In genomic region chr11:75051239-75051638, GRCm38 (mm10) we compare ENCODE assay signal across 12 mouse cellular contexts.
DNase-seq lines count a peak whose midpoint lies in the region; ATAC-seq lines count a peak whose summit lies in the region.
"Had no signal": no experiment of that assay in that cellular context is flagged by ENCODE, and none has a peak within 500 bp of the region (broad histone marks: within the 10 kb centered on the region; RNA-seq: fewer than 3 reads in every experiment).

No protein-coding gene starts in this region.

- ATAC-seq in hindbrain, embryonic 12.5 days (ENCODE audit: low FRiP score) = no peak
- ATAC-seq in hindbrain, embryonic 11.5 days (ENCODE audit: low FRiP score) = no peak
- no peak for ATAC-seq in embryonic facial prominence, embryonic 11.5 days (replicated peaks; ENCODE audit: insufficient number of reproducible peaks, low FRiP score, low TSS enrichment, low read depth)
- peak; percentile 36 for ATAC-seq in liver, embryonic 11.5 days (replicated peaks; ENCODE audit: low FRiP score)
- ATAC-seq: forebrain, embryonic 16.5 days had no signal

- H3K4me2 ChIP-seq in hindbrain, embryonic 12.5 days (replicated peaks) = no peak overlapping the region
- no peak overlapping the region for H3K4me2 ChIP-seq in hindbrain, embryonic 11.5 days (replicated peaks; ENCODE audit: low read depth, low read length)
- peak overlapping the region; percentile 2; the same call in 1 of the 2 replicates for H3K4me2 ChIP-seq in embryonic facial prominence, embryonic 11.5 days (ENCODE audit: low read depth, low read length)
- peak overlapping the region; percentile 10; the same call in 1 of the 2 replicates for H3K4me2 ChIP-seq in liver, embryonic 11.5 days

- H3K4me3 ChIP-seq in hindbrain, embryonic 12.5 days = no peak overlapping the region
- H3K4me3 ChIP-seq in hindbrain, embryonic 11.5 days (ENCODE audit: low read depth, low read length) = no peak overlapping the region
- no peak overlapping the region for H3K4me3 ChIP-seq in embryonic facial prominence, embryonic 11.5 days (ENCODE audit: low read depth, low read length)
- no peak overlapping the region for H3K4me3 ChIP-seq in liver, embryonic 11.5 days (ENCODE audit: low read depth, low read length)
- H3K4me3 ChIP-seq in midbrain, embryonic 10.5 days = no peak overlapping the region

- 75% methylated on average over 1 of the region's 1 CpGs for WGBS in hindbrain, embryonic 12.5 days
- 50% methylated on average over 1 of the region's 1 CpGs for WGBS in hindbrain, embryonic 11.5 days
- 28% methylated on average over 1 of the region's 1 CpGs for WGBS in embryonic facial prominence, embryonic 11.5 days
- 67% methylated on average over 1 of the region's 1 CpGs for WGBS in liver, embryonic 11.5 days
- 75% methylated on average over 1 of the region's 1 CpGs for WGBS in midbrain, embryonic 10.5 days

- peaks cover 10% of the 10 kb centered on the region for H3K36me3 ChIP-seq in hindbrain, embryonic 12.5 days
- no peaks in the 10 kb centered on the region for H3K36me3 ChIP-seq in hindbrain, embryonic 11.5 days (ENCODE audit: control insufficient read depth, insufficient read depth, low read length)
- no peaks in the 10 kb centered on the region; the same call in 1 of the 2 replicates for H3K36me3 ChIP-seq in embryonic facial prominence, embryonic 11.5 days (replicated peaks; ENCODE audit: control insufficient read depth, insufficient read depth, low read depth, low read length)
- no peaks in the 10 kb centered on the region; the same call in 1 of the 2 replicates for H3K36me3 ChIP-seq in liver, embryonic 11.5 days (ENCODE audit: control insufficient read depth, insufficient read depth, low read length)
- H3K36me3 ChIP-seq in midbrain, embryonic 10.5 days = peaks cover 77% of the 10 kb centered on the region

- H3K9ac ChIP-seq in hindbrain, embryonic 12.5 days = no peak overlapping the region
- no peak overlapping the region for H3K9ac ChIP-seq in hindbrain, embryonic 11.5 days (ENCODE audit: low read depth, low read length)
- no peak overlapping the region for H3K9ac ChIP-seq in embryonic facial prominence, embryonic 11.5 days (replicated peaks; ENCODE audit: low read length)
- H3K9ac ChIP-seq in liver, embryonic 11.5 days (ENCODE audit: low read depth, low read length) = no peak overlapping the region

- peaks cover 18% of the 10 kb centered on the region for H3K4me1 ChIP-seq in hindbrain, embryonic 12.5 days
- H3K4me1 ChIP-seq in hindbrain, embryonic 11.5 days (replicated peaks; ENCODE audit: control insufficient read depth, insufficient read depth, low read length) = no peaks in the 10 kb centered on the region; the same call in 1 of the 2 replicates
- H3K4me1 ChIP-seq in embryonic facial prominence, embryonic 11.5 days (ENCODE audit: control insufficient read depth, insufficient read depth, low read length) = peaks cover 12% of the 10 kb centered on the region
- H3K4me1 ChIP-seq in liver, embryonic 11.5 days (replicated peaks; ENCODE audit: control insufficient read depth, insufficient read depth, low read length) = peaks cover 39% of the 10 kb centered on the region
- no peaks in the 10 kb centered on the region for H3K4me1 ChIP-seq in midbrain, embryonic 10.5 days

- no peak for DNase-seq in hindbrain, embryonic 11.5 days (ENCODE audit: low spot score)
- DNase-seq in 3T3-L1 (ENCODE audit: low read depth, low spot score) = peak; percentile 78
- DNase-seq in embryonic facial prominence, embryonic 11.5 days (ENCODE audit: low spot score) = peak; percentile 45
- DNase-seq in liver, embryonic 11.5 days (ENCODE audit: low spot score) = no peak
- no peak for DNase-seq in midbrain, embryonic 10.5 days (ENCODE audit: low spot score)
- no peak for DNase-seq in B cell, adult 2 months
- DNase-seq in adrenal gland, adult 18-20 months (ENCODE audit: low spot score in 2 of 2) = no peak
- DNase-seq: cerebellum, adult 9-10 months; right cerebral cortex, postnatal 25 days; thymus, postnatal 25 days had no signal

- peak overlapping the region; percentile 52; the same call in 1 of the 2 replicates for H3K27ac ChIP-seq in hindbrain, embryonic 12.5 days
- H3K27ac ChIP-seq in hindbrain, embryonic 11.5 days (ENCODE audit: low read depth, low read length) = no peak overlapping the region
- peak overlapping the region; percentile 22 for H3K27ac ChIP-seq in embryonic facial prominence, embryonic 11.5 days (replicated peaks; ENCODE audit: low read depth, low read length)
- H3K27ac ChIP-seq in liver, embryonic 11.5 days (ENCODE audit: low read depth, low read length) = peak overlapping the region; percentile 69
- H3K27ac ChIP-seq in midbrain, embryonic 10.5 days (replicated peaks) = no peak overlapping the region

- H3K27me3 ChIP-seq in hindbrain, embryonic 12.5 days = no peaks in the 10 kb centered on the region
- no peaks in the 10 kb centered on the region for H3K27me3 ChIP-seq in hindbrain, embryonic 11.5 days (ENCODE audit: control insufficient read depth, insufficient read depth, low read length)
- H3K27me3 ChIP-seq in embryonic facial prominence, embryonic 11.5 days (ENCODE audit: control insufficient read depth, insufficient read depth, low read length) = no peaks in the 10 kb centered on the region
- no peaks in the 10 kb centered on the region for H3K27me3 ChIP-seq in liver, embryonic 11.5 days (replicated peaks; ENCODE audit: control insufficient read depth, insufficient read depth, low read length)
- H3K27me3 ChIP-seq in midbrain, embryonic 10.5 days (ENCODE audit: low read depth, poor library complexity, severe bottlenecking) = no peaks in the 10 kb centered on the region

- H3K9me3 ChIP-seq in hindbrain, embryonic 12.5 days (replicated peaks) = no peaks in the 10 kb centered on the region
- no peaks in the 10 kb centered on the region for H3K9me3 ChIP-seq in hindbrain, embryonic 11.5 days (ENCODE audit: control insufficient read depth, low read length)
- H3K9me3 ChIP-seq in embryonic facial prominence, embryonic 11.5 days (replicated peaks; ENCODE audit: control insufficient read depth, low read length) = no peaks in the 10 kb centered on the region
- H3K9me3 ChIP-seq in liver, embryonic 11.5 days (ENCODE audit: control insufficient read depth, low read length) = no peaks in the 10 kb centered on the region
- no peaks in the 10 kb centered on the region for H3K9me3 ChIP-seq in midbrain, embryonic 10.5 days (replicated peaks)

Comparison
In these comparisons a context has a peak if more than half of its experiments do, and no peak if none do; other contexts are left out.
1. H3K27ac ChIP-seq: peak in hindbrain, embryonic 12.5 days (single experiment), embryonic facial prominence, embryonic 11.5 days (single experiment) and liver, embryonic 11.5 days (single experiment); none in hindbrain, embryonic 11.5 days (single experiment) and midbrain, embryonic 10.5 days (single experiment).
2. H3K4me2 ChIP-seq: peak in embryonic facial prominence, embryonic 11.5 days (single experiment) and liver, embryonic 11.5 days (single experiment); none in hindbrain, embryonic 12.5 days (single experiment) and hindbrain, embryonic 11.5 days (single experiment).
3. DNase-seq: peak in 3T3-L1 (single experiment) and embryonic facial prominence, embryonic 11.5 days (single experiment); none in hindbrain, embryonic 11.5 days (single experiment), liver, embryonic 11.5 days (single experiment), midbrain, embryonic 10.5 days (single experiment), B cell, adult 2 months (0 of 2) and adrenal gland, adult 18-20 months (0 of 2).